Mouse (Mus musculus): ENCODE measurements around the gene Acsm4. TPM values are rescaled to one million over a fixed set of nuclear protein-coding genes. Genes with fewer than 3 reads are reported as not detected.
A peak's percentile ranks its signal among the peaks of the same experiment; 100 is the strongest.

Acsm4 gene
- not detected in 2 replicates for polyA plus RNA-seq (2016; fragmentation: Nextera tagmentation; extraction: Ambion mirVana)

DNA sequence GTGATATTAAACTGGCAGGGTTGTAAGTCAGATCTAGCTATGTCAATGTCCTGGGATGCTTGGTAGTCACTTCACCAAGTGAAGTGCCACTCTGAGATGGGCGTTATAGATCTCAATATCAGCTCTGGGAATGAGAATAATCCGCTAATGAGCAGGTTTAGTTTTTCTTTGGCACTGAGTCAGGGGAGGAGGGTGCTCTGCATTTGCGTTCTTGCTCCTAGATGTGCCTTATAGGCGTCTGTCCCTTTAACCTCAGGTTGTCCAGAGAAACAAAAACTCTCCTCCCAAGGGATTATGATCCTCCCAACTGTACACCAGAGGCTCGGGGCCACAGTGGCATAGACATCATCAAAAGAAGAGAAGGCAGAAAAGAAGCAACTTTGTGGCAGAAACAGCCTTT lies at the start of gene Acsm4:
Gene Acsm4, plus strand, starts transcription at position 301 of the 400 bp plus-strand sequence.
- no peak within 1 kb of the TSS for H3K4me2 ChIP-seq
- H3K4me3 ChIP-seq (replicated peaks): no peak within 1 kb of the TSS
- no peaks in the 10 kb centered on the region for H3K36me3 ChIP-seq
- ATAC-seq (ENCODE audit: insufficient number of reproducible peaks, insufficient read depth, low FRiP score, low TSS enrichment, low read depth): no peak
- H3K9ac ChIP-seq (replicated peaks): no peak within 1 kb of the TSS
- WGBS: 81% methylated on average over 5 of the region's 5 CpGs
- H3K27ac ChIP-seq: no peak within 1 kb of the TSS
- H3K9me3 ChIP-seq: no peaks in the 10 kb centered on the region
- no peaks in the 10 kb centered on the region for H3K4me1 ChIP-seq (replicated peaks)
- no peaks in the 10 kb centered on the region for H3K27me3 ChIP-seq

DNA sequence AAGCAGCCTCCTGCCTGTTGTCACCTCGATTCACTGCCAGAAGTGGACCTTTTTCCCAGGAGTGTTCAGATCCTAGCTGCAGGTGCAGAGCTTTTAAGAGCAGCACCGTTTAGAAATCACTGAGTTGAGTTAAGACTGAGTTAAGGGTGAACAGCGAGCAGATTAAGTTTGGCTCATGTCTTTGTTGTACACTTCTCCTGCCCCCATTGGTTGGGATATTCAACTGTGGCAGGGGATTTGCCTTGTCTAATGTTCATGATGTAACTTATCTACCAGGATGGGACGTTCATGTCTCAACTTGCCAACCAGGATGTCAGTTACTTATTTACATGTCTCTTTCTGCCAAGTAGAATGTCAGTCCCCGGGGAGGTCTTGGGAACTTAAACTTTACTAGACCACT lies 47.5 kb upstream of the Acsm4 start:
- Histone ChIP-seq H3K27me3 (no peaks in the 10 kb centered on the region), H3K4me3 (replicated peaks) (no peak overlapping the region), H3K4me2 (no peak overlapping the region), H3K27ac (no peak overlapping the region), H3K9ac (replicated peaks) (no peak overlapping the region), H3K9me3 (no peaks in the 10 kb centered on the region), H3K36me3 (no peaks in the 10 kb centered on the region), H3K4me1 (replicated peaks) (no peaks in the 10 kb centered on the region)
- ATAC-seq (ENCODE audit: insufficient number of reproducible peaks, insufficient read depth, low FRiP score, low TSS enrichment, low read depth): no peak
- 84% methylated on average over 5 of the region's 5 CpGs for WGBS

DNA sequence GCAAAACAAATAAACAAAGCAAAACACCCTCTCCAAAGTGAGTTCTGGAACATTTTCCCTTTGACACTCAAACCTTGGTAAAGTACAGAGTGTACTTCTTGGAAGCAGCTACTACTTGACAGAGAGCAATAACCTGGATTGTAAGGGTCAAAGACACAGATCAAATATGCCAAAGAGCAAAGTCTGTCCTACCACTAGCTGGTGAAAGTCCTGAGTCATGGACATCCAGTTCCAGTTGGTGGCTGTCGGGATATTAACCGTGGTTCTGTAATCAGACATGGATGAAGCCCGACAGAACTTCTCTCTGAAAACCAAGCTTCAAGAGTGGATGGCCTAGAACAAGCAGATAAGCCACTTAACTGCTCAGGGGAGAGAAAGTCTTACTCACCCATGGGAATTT lies 21.9 kb upstream of the Acsm4 start:
- no peaks in the 10 kb centered on the region; the same call in 1 of the 2 replicates for H3K27me3 ChIP-seq
- no peak overlapping the region for H3K27ac ChIP-seq
- H3K4me2 ChIP-seq: no peak overlapping the region
- ATAC-seq (ENCODE audit: insufficient number of reproducible peaks, insufficient read depth, low FRiP score, low TSS enrichment, low read depth): no peak
- WGBS: 84% methylated on average over 3 of the region's 3 CpGs
- H3K4me3 ChIP-seq (replicated peaks): no peak overlapping the region
- H3K36me3 ChIP-seq: no peaks in the 10 kb centered on the region
- H3K9me3 ChIP-seq: no peaks in the 10 kb centered on the region
- H3K4me1 ChIP-seq (replicated peaks): no peaks in the 10 kb centered on the region
- H3K9ac ChIP-seq (replicated peaks): no peak overlapping the region

- H3K9me3 ChIP-seq: no peaks in the 10 kb centered on the region
- no peak overlapping the region for H3K27ac ChIP-seq
- no peak for ATAC-seq (ENCODE audit: insufficient number of reproducible peaks, insufficient read depth, low FRiP score, low TSS enrichment, low read depth)
- H3K4me3 ChIP-seq (replicated peaks): no peak overlapping the region
- WGBS: 76% methylated on average over 5 of the region's 5 CpGs
- H3K4me2 ChIP-seq: no peak overlapping the region
- no peaks in the 10 kb centered on the region for H3K36me3 ChIP-seq
- H3K9ac ChIP-seq (replicated peaks): no peak overlapping the region
- peaks cover 5% of the 10 kb centered on the region; the same call in 1 of the 2 replicates for H3K4me1 ChIP-seq (replicated peaks)
- no peaks in the 10 kb centered on the region; the same call in 1 of the 2 replicates for H3K27me3 ChIP-seq
Observed at GRCm38 (mm10) chr7:119670395-119670794, 19.4 kb upstream of the Acsm4 start.

DNA sequence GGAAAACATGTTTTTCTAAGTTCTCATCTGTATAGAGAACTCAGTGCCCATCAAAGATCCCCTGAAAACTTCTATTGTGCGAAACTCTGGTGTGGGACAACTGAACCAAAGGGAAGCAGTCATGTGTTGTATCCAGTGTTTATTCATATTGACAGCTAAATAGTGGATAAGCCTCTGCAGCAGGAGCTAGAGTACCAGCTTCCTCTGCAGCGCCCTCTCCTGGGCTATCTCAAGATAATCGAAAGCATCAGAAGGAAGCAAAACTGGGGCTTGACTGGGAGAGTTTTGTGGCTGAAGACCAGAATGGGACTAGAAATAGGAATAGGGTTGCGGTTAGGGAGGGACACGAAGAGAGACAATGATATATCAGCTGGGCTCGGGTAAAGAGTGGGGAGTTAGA lies 18.9 kb upstream of the Acsm4 start:
- peaks cover 5% of the 10 kb centered on the region; the same call in 1 of the 2 replicates for H3K4me1 ChIP-seq (replicated peaks)
- no peak overlapping the region for H3K4me2 ChIP-seq
- 49% methylated on average over 6 of the region's 6 CpGs for WGBS
- no peaks in the 10 kb centered on the region; the same call in 1 of the 2 replicates for H3K27me3 ChIP-seq
- no peak overlapping the region for H3K27ac ChIP-seq
- no peak overlapping the region for H3K4me3 ChIP-seq (replicated peaks)
- H3K9ac ChIP-seq (replicated peaks): no peak overlapping the region
- no peaks in the 10 kb centered on the region for H3K36me3 ChIP-seq
- no peak for ATAC-seq (ENCODE audit: insufficient number of reproducible peaks, insufficient read depth, low FRiP score, low TSS enrichment, low read depth)
- H3K9me3 ChIP-seq: no peaks in the 10 kb centered on the region

GRCm38 (mm10) chr7:119673465-119673864 lies 16.4 kb upstream of the Acsm4 start:
- Histone ChIP-seq H3K9ac (replicated peaks) (no peak overlapping the region), H3K36me3 (no peaks in the 10 kb centered on the region), H3K27ac (no peak overlapping the region), H3K4me3 (replicated peaks) (no peak overlapping the region), H3K9me3 (no peaks in the 10 kb centered on the region), H3K4me1 (replicated peaks) (peaks cover 5% of the 10 kb centered on the region; the same call in 1 of the 2 replicates), H3K27me3 (no peaks in the 10 kb centered on the region; the same call in 1 of the 2 replicates), H3K4me2 (no peak overlapping the region)
- 21% methylated on average over 6 of the region's 6 CpGs for WGBS
- ATAC-seq (ENCODE audit: insufficient number of reproducible peaks, insufficient read depth, low FRiP score, low TSS enrichment, low read depth): no peak

GRCm38 (mm10) chr7:119680107-119680506 lies 9.7 kb upstream of the Acsm4 start:
- Histone ChIP-seq H3K9me3 (no peaks in the 10 kb centered on the region), H3K4me3 (replicated peaks) (no peak overlapping the region), H3K27ac (no peak overlapping the region), H3K4me2 (no peak overlapping the region), H3K27me3 (no peaks in the 10 kb centered on the region), H3K9ac (replicated peaks) (no peak overlapping the region), H3K36me3 (no peaks in the 10 kb centered on the region), H3K4me1 (replicated peaks) (no peaks in the 10 kb centered on the region)
- ATAC-seq (ENCODE audit: insufficient number of reproducible peaks, insufficient read depth, low FRiP score, low TSS enrichment, low read depth): no peak
- 65% methylated on average over 8 of the region's 8 CpGs for WGBS

- H3K9ac ChIP-seq (replicated peaks): no peak overlapping the region
- H3K36me3 ChIP-seq: no peaks in the 10 kb centered on the region
- H3K4me1 ChIP-seq (replicated peaks): no peaks in the 10 kb centered on the region
- no peak overlapping the region for H3K27ac ChIP-seq
- no peak overlapping the region for H3K4me3 ChIP-seq (replicated peaks)
- H3K27me3 ChIP-seq: no peaks in the 10 kb centered on the region
- ATAC-seq (ENCODE audit: insufficient number of reproducible peaks, insufficient read depth, low FRiP score, low TSS enrichment, low read depth): no peak
- WGBS: 76% methylated on average over 4 of the region's 4 CpGs
- H3K4me2 ChIP-seq: no peak overlapping the region
- no peaks in the 10 kb centered on the region for H3K9me3 ChIP-seq
Observed at GRCm38 (mm10) chr7:119682699-119683098, 7.1 kb upstream of the Acsm4 start.

DNA sequence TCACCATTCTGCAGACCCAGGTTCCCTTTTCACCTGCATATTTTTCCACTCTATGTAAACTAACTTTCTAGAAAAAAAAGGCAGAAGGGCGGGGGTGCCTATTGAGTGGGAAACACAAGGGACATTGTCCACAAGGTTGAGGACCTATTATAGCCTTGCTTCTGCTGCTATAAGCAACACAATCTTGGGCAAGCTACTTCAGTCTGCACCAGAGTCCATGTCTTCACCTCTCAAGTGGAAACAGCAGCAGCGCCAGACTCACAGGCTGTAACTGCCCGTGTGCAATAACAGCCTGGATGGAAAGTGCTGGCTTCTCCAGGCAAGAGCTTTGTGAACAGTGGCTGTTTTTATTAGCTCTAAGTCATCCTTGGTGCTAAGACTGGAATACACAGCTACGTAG lies 2.5 kb downstream of the Acsm4 start:
- H3K36me3 ChIP-seq: no peaks in the 10 kb centered on the region
- no peaks in the 10 kb centered on the region for H3K9me3 ChIP-seq
- no peak overlapping the region for H3K4me2 ChIP-seq
- no peak overlapping the region for H3K9ac ChIP-seq (replicated peaks)
- H3K27me3 ChIP-seq: no peaks in the 10 kb centered on the region
- 73% methylated on average over 4 of the region's 4 CpGs for WGBS
- ATAC-seq (ENCODE audit: insufficient number of reproducible peaks, insufficient read depth, low FRiP score, low TSS enrichment, low read depth): no peak
- no peaks in the 10 kb centered on the region for H3K4me1 ChIP-seq (replicated peaks)
- H3K4me3 ChIP-seq (replicated peaks): no peak overlapping the region
- no peak overlapping the region for H3K27ac ChIP-seq

- Histone ChIP-seq H3K9ac (replicated peaks) (no peak overlapping the region), H3K4me3 (replicated peaks) (no peak overlapping the region), H3K4me2 (no peak overlapping the region), H3K27ac (no peak overlapping the region), H3K27me3 (no peaks in the 10 kb centered on the region), H3K4me1 (replicated peaks) (no peaks in the 10 kb centered on the region), H3K36me3 (no peaks in the 10 kb centered on the region), H3K9me3 (no peaks in the 10 kb centered on the region)
- WGBS: 77% methylated on average over 1 of the region's 1 CpGs
- ATAC-seq (ENCODE audit: insufficient number of reproducible peaks, insufficient read depth, low FRiP score, low TSS enrichment, low read depth): no peak
Observed at GRCm38 (mm10) chr7:119694926-119695325, 5.1 kb downstream of the Acsm4 start.

- H3K27ac ChIP-seq: no peak overlapping the region
- WGBS: 91% methylated on average over 7 of the region's 7 CpGs
- no peaks in the 10 kb centered on the region for H3K9me3 ChIP-seq
- H3K9ac ChIP-seq (replicated peaks): no peak overlapping the region
- no peak for ATAC-seq (ENCODE audit: insufficient number of reproducible peaks, insufficient read depth, low FRiP score, low TSS enrichment, low read depth)
- H3K27me3 ChIP-seq: no peaks in the 10 kb centered on the region
- no peak overlapping the region for H3K4me3 ChIP-seq (replicated peaks)
- H3K4me1 ChIP-seq (replicated peaks): no peaks in the 10 kb centered on the region
- H3K36me3 ChIP-seq: peaks cover 40% of the 10 kb centered on the region
- H3K4me2 ChIP-seq: no peak overlapping the region
Observed at GRCm38 (mm10) chr7:119714111-119714510, 24.3 kb downstream of the Acsm4 start.

- Histone ChIP-seq H3K27me3 (no peaks in the 10 kb centered on the region; the same call in 1 of the 2 replicates), H3K27ac (peak within 1 kb of the TSS; percentile 83), H3K36me3 (peaks cover 36% of the 10 kb centered on the region), H3K9ac (replicated peaks) (peak within 1 kb of the TSS; percentile 85), H3K4me2 (peak within 1 kb of the TSS; percentile 65), H3K4me3 (replicated peaks) (peak within 1 kb of the TSS; percentile 90), H3K4me1 (replicated peaks) (peaks cover 5% of the 10 kb centered on the region), H3K9me3 (no peaks in the 10 kb centered on the region)
- ATAC-seq (ENCODE audit: insufficient number of reproducible peaks, insufficient read depth, low FRiP score, low TSS enrichment, low read depth): peak; percentile 92
- WGBS: under 1% methylated on average over 60 of the region's 60 CpGs
Observed at GRCm38 (mm10) chr7:119720253-119720946, 30.6 kb downstream of the Acsm4 start, which contains the start of gene Thumpd1. TSS of gene Thumpd1 (minus strand) at chr7:119720798.

Data from limb, embryonic 12.5 days (tissue).